Mouse (Mus musculus) bone marrow macrophage, adult 2 months (primary cell): ENCODE data around the gene Kctd11.

Experiments
- CTCF ChIP-seq: IDR thresholded peaks from 2 replicates; pipeline ENCODE4 v1.5.1; 2012; ENCODE audit warnings: low read depth, mild to moderate bottlenecking, low read length, moderate library complexity
- POLR2A ChIP-seq: IDR thresholded peaks from 2 replicates; pipeline ENCODE4 v1.6.1; 2012; ENCODE audit warnings: mild to moderate bottlenecking, low read depth, low read length, borderline replicate concordance

- 0 out of 2 replicates have a peak, but pooled peaks have one; percentile 6 for TF ChIP-seq CTCF
- TF ChIP-seq POLR2A: no peak
Measured at GRCm38 (mm10) chr11:69886907-69887635, 5.9 kb upstream of the Kctd11 start.
